Mouse (Mus musculus): ENCODE measurements around the gene Arhgap15. TPM values are rescaled to one million over a fixed set of nuclear protein-coding genes. Genes with fewer than 3 reads are reported as not detected.
A peak's percentile ranks its signal among the peaks of the same experiment; 100 is the strongest.

Gene Arhgap15
- polyA plus RNA-seq, 1 experiment from 2014 or later = 0.86 TPM

- Histone ChIP-seq H3K4me1 (ENCODE audit: insufficient read depth) (no peaks in the 10 kb centered on the region), H3K4me2 (no peak overlapping the region), H3K27me3 (ENCODE audit: insufficient read depth, low read length) (no peaks in the 10 kb centered on the region), H3K9me3 (ENCODE audit: low read depth, low read length) (no peaks in the 10 kb centered on the region), H3K9ac (no peak overlapping the region), H3K4me3 (ENCODE audit: low read depth, low read length) (no peak overlapping the region), H3K36me3 (ENCODE audit: insufficient read depth) (no peaks in the 10 kb centered on the region), H3K27ac (ENCODE audit: low read depth) (no peak overlapping the region)
- TF ChIP-seq CTCF (IDR thresholded peaks at IDR 0.05; ENCODE audit: low read depth) = no peak
- no peak for ATAC-seq (ENCODE audit: insufficient read depth)
- 74% methylated on average over 7 of the region's 7 CpGs for WGBS
- DNase-seq = no peak
Measured at GRCm38 (mm10) chr2:43992510-43992909, 243.9 kb downstream of the Arhgap15 start.

- Histone ChIP-seq H3K27me3 (ENCODE audit: insufficient read depth, low read length) (no peaks in the 10 kb centered on the region), H3K9ac (no peak overlapping the region), H3K27ac (ENCODE audit: low read depth) (no peak overlapping the region), H3K4me1 (ENCODE audit: insufficient read depth) (no peaks in the 10 kb centered on the region), H3K36me3 (ENCODE audit: insufficient read depth) (no peaks in the 10 kb centered on the region), H3K4me3 (ENCODE audit: low read depth, low read length) (no peak overlapping the region), H3K9me3 (ENCODE audit: low read depth, low read length) (no peaks in the 10 kb centered on the region), H3K4me2 (no peak overlapping the region)
- DNase-seq (no peak), ATAC-seq (ENCODE audit: insufficient read depth) (no peak)
- WGBS = 85% methylated on average over 1 of the region's 1 CpGs
- no peak for TF ChIP-seq CTCF (IDR thresholded peaks at IDR 0.05; ENCODE audit: low read depth)
Measured at GRCm38 (mm10) chr2:44002454-44002853, 253.8 kb downstream of the Arhgap15 start.

GRCm38 (mm10) chr2:44010249-44010648 lies 261.6 kb downstream of the Arhgap15 start:
- H3K9ac ChIP-seq = no peak overlapping the region
- no peaks in the 10 kb centered on the region for H3K36me3 ChIP-seq (ENCODE audit: insufficient read depth)
- H3K4me2 ChIP-seq = no peak overlapping the region
- no peaks in the 10 kb centered on the region for H3K9me3 ChIP-seq (ENCODE audit: low read depth, low read length)
- ATAC-seq (ENCODE audit: insufficient read depth) (no peak), DNase-seq (peak; percentile 21)
- TF ChIP-seq CTCF (IDR thresholded peaks at IDR 0.05; ENCODE audit: low read depth) = no peak
- 49% methylated on average over 1 of the region's 1 CpGs for WGBS
- H3K4me3 ChIP-seq (ENCODE audit: low read depth, low read length) = no peak overlapping the region
- H3K27me3 ChIP-seq (ENCODE audit: insufficient read depth, low read length) = no peaks in the 10 kb centered on the region
- no peak overlapping the region for H3K27ac ChIP-seq (ENCODE audit: low read depth)
- H3K4me1 ChIP-seq (ENCODE audit: insufficient read depth) = no peaks in the 10 kb centered on the region

GRCm38 (mm10) chr2:44013388-44013787 lies 264.8 kb downstream of the Arhgap15 start:
- no peak for TF ChIP-seq CTCF (IDR thresholded peaks at IDR 0.05; ENCODE audit: low read depth)
- no peak overlapping the region for H3K4me2 ChIP-seq
- no peak for DNase-seq
- H3K4me3 ChIP-seq (ENCODE audit: low read depth, low read length) = no peak overlapping the region
- 81% methylated on average over 5 of the region's 5 CpGs for WGBS
- no peaks in the 10 kb centered on the region for H3K9me3 ChIP-seq (ENCODE audit: low read depth, low read length)
- no peaks in the 10 kb centered on the region; the same call in 1 of the 2 replicates for H3K27me3 ChIP-seq (ENCODE audit: insufficient read depth, low read length)
- no peaks in the 10 kb centered on the region for H3K36me3 ChIP-seq (ENCODE audit: insufficient read depth)
- no peak for ATAC-seq (ENCODE audit: insufficient read depth)
- H3K9ac ChIP-seq = no peak overlapping the region
- H3K27ac ChIP-seq (ENCODE audit: low read depth) = no peak overlapping the region
- H3K4me1 ChIP-seq (ENCODE audit: insufficient read depth) = no peaks in the 10 kb centered on the region

GRCm38 (mm10) chr2:44016720-44017119 lies 268.1 kb downstream of the Arhgap15 start:
- TF ChIP-seq CTCF (IDR thresholded peaks at IDR 0.05; ENCODE audit: low read depth) = no peak
- Histone ChIP-seq H3K9me3 (ENCODE audit: low read depth, low read length) (no peaks in the 10 kb centered on the region), H3K9ac (no peak overlapping the region), H3K4me1 (ENCODE audit: insufficient read depth) (no peaks in the 10 kb centered on the region), H3K27me3 (ENCODE audit: insufficient read depth, low read length) (no peaks in the 10 kb centered on the region; the same call in 1 of the 2 replicates), H3K4me2 (no peak overlapping the region), H3K4me3 (ENCODE audit: low read depth, low read length) (no peak overlapping the region), H3K27ac (ENCODE audit: low read depth) (no peak overlapping the region), H3K36me3 (ENCODE audit: insufficient read depth) (no peaks in the 10 kb centered on the region)
- ATAC-seq (ENCODE audit: insufficient read depth) (no peak), DNase-seq (no peak)
- 75% methylated on average over 3 of the region's 3 CpGs for WGBS

GRCm38 (mm10) chr2:44017405-44018026 lies 268.9 kb downstream of the Arhgap15 start:
- 84% methylated on average over 14 of the region's 14 CpGs for WGBS
- Histone ChIP-seq H3K4me2 (no peak overlapping the region), H3K9me3 (ENCODE audit: low read depth, low read length) (no peaks in the 10 kb centered on the region), H3K4me1 (ENCODE audit: insufficient read depth) (no peaks in the 10 kb centered on the region), H3K27ac (ENCODE audit: low read depth) (no peak overlapping the region), H3K4me3 (ENCODE audit: low read depth, low read length) (no peak overlapping the region), H3K27me3 (ENCODE audit: insufficient read depth, low read length) (no peaks in the 10 kb centered on the region; the same call in 1 of the 2 replicates), H3K9ac (no peak overlapping the region), H3K36me3 (ENCODE audit: insufficient read depth) (no peaks in the 10 kb centered on the region)
- ATAC-seq (ENCODE audit: insufficient read depth) (no peak), DNase-seq (no peak)
- no peak for TF ChIP-seq CTCF (IDR thresholded peaks at IDR 0.05; ENCODE audit: low read depth)

GRCm38 (mm10) chr2:44018033-44018432 lies 269.4 kb downstream of the Arhgap15 start:
- whole genome bisulfite sequencing = 84% methylated on average over 10 of the region's 10 CpGs
- H3K9me3 ChIP-seq (ENCODE audit: low read depth, low read length) = no peaks in the 10 kb centered on the region
- H3K4me3 ChIP-seq (ENCODE audit: low read depth, low read length) = no peak overlapping the region
- no peak overlapping the region for H3K9ac ChIP-seq
- no peaks in the 10 kb centered on the region for H3K36me3 ChIP-seq (ENCODE audit: insufficient read depth)
- no peak for TF ChIP-seq CTCF (IDR thresholded peaks at IDR 0.05; ENCODE audit: low read depth)
- H3K4me2 ChIP-seq = no peak overlapping the region
- no peaks in the 10 kb centered on the region; the same call in 1 of the 2 replicates for H3K27me3 ChIP-seq (ENCODE audit: insufficient read depth, low read length)
- no peaks in the 10 kb centered on the region for H3K4me1 ChIP-seq (ENCODE audit: insufficient read depth)
- no peak for ATAC-seq (ENCODE audit: insufficient read depth)
- no peak overlapping the region for H3K27ac ChIP-seq (ENCODE audit: low read depth)
- DNase-seq = no peak
